ENCODE assay signal across 26 mouse cellular contexts in genomic region chr17:44136863-44137640, GRCm38 (mm10). TPM values are rescaled to one million over a fixed set of nuclear protein-coding genes. Genes with fewer than 3 reads are reported as not detected.
DNase-seq lines count a peak whose midpoint lies in the region; ATAC-seq and TF ChIP-seq lines count a peak whose summit lies in the region.
"Had no signal": no experiment of that assay in that cellular context is flagged by ENCODE, and none has a peak within 500 bp of the region (broad histone marks: within the 10 kb centered on the region; RNA-seq: fewer than 3 reads in every experiment).

No protein-coding gene starts in this region.

- H3K4me2 ChIP-seq in heart, embryonic 12.5 days = peak overlapping the region; percentile 43
- H3K4me2 ChIP-seq in kidney, embryonic 15.5 days = no peak overlapping the region
- peak overlapping the region; percentile 64 for H3K4me2 ChIP-seq in intestine, postnatal 0 days (replicated peaks; ENCODE audit: low read depth)
- H3K4me2 ChIP-seq: forebrain, embryonic 12.5 days; hindbrain, embryonic 14.5 days; neural tube, embryonic 15.5 days; stomach, embryonic 15.5 days had no signal

- no peaks in the 10 kb centered on the region for H3K36me3 ChIP-seq in heart, embryonic 12.5 days
- no peaks in the 10 kb centered on the region for H3K36me3 ChIP-seq in kidney, embryonic 15.5 days
- no peaks in the 10 kb centered on the region for H3K36me3 ChIP-seq in intestine, postnatal 0 days (ENCODE audit: control insufficient read depth, insufficient read depth)
- H3K36me3 ChIP-seq: forebrain, embryonic 12.5 days; heart, embryonic 15.5 days; lung, embryonic 15.5 days; neural tube, embryonic 15.5 days; stomach, embryonic 15.5 days had no signal

- 61% methylated on average over 10 of the region's 10 CpGs for WGBS in heart, embryonic 12.5 days
- 73% methylated on average over 10 of the region's 10 CpGs for WGBS in kidney, embryonic 15.5 days
- WGBS in intestine, postnatal 0 days = 44% methylated on average over 10 of the region's 10 CpGs

- no peak overlapping the region for H3K4me3 ChIP-seq in heart, embryonic 12.5 days
- H3K4me3 ChIP-seq in kidney, embryonic 15.5 days (replicated peaks) = no peak overlapping the region
- peak overlapping the region; percentile 49 for H3K4me3 ChIP-seq in intestine, postnatal 0 days (ENCODE audit: low read depth, low read length)
- H3K4me3 ChIP-seq: forebrain, embryonic 12.5 days; layer of hippocampus, adult 2 months; lung, embryonic 15.5 days; neural tube, embryonic 15.5 days; stomach, embryonic 15.5 days had no signal

- no peak overlapping the region for H3K27ac ChIP-seq in heart, embryonic 12.5 days (ENCODE audit: poor library complexity, severe bottlenecking)
- H3K27ac ChIP-seq in kidney, embryonic 15.5 days = no peak overlapping the region
- H3K27ac ChIP-seq in intestine, postnatal 0 days (ENCODE audit: low read depth, low read length) = peak overlapping the region; percentile 63; the same call in 1 of the 2 replicates
- H3K27ac ChIP-seq: forebrain, embryonic 12.5 days; heart, embryonic 15.5 days; hindbrain, embryonic 14.5 days; layer of hippocampus, adult 2 months; lung, embryonic 15.5 days; neural tube, embryonic 15.5 days; stomach, embryonic 15.5 days had no signal

- H3K9me3 ChIP-seq in heart, embryonic 12.5 days (replicated peaks) = no peaks in the 10 kb centered on the region
- H3K9me3 ChIP-seq in kidney, embryonic 15.5 days (replicated peaks) = no peaks in the 10 kb centered on the region
- no peaks in the 10 kb centered on the region for H3K9me3 ChIP-seq in intestine, postnatal 0 days (ENCODE audit: control insufficient read depth)
- H3K9me3 ChIP-seq: forebrain, embryonic 12.5 days; heart, embryonic 15.5 days; lung, embryonic 15.5 days; neural tube, embryonic 15.5 days; stomach, embryonic 15.5 days had no signal

- peaks cover 25% of the 10 kb centered on the region for H3K4me1 ChIP-seq in heart, embryonic 12.5 days (replicated peaks)
- H3K4me1 ChIP-seq in kidney, embryonic 15.5 days = peaks cover 16% of the 10 kb centered on the region; the same call in 1 of the 2 replicates
- H3K4me1 ChIP-seq in intestine, postnatal 0 days (replicated peaks; ENCODE audit: control insufficient read depth, insufficient read depth, low read length) = no peaks in the 10 kb centered on the region
- H3K4me1 ChIP-seq: forebrain, embryonic 12.5 days; neural tube, embryonic 15.5 days; stomach, embryonic 15.5 days had no signal

- H3K27me3 ChIP-seq in heart, embryonic 12.5 days (replicated peaks) = peaks cover 25% of the 10 kb centered on the region
- no peaks in the 10 kb centered on the region for H3K27me3 ChIP-seq in kidney, embryonic 15.5 days
- H3K27me3 ChIP-seq in intestine, postnatal 0 days (replicated peaks; ENCODE audit: control insufficient read depth, insufficient read depth, low read length) = no peaks in the 10 kb centered on the region
- H3K27me3 ChIP-seq: forebrain, embryonic 12.5 days; lung, embryonic 15.5 days; neural tube, embryonic 15.5 days; stomach, embryonic 15.5 days had no signal

- no peak overlapping the region for H3K9ac ChIP-seq in heart, embryonic 12.5 days
- H3K9ac ChIP-seq in kidney, embryonic 15.5 days = no peak overlapping the region
- no peak overlapping the region for H3K9ac ChIP-seq in intestine, postnatal 0 days (ENCODE audit: low read depth, low read length)
- H3K9ac ChIP-seq: forebrain, embryonic 12.5 days; heart, embryonic 15.5 days; hindbrain, embryonic 14.5 days; lung, embryonic 15.5 days; neural tube, embryonic 15.5 days; stomach, embryonic 15.5 days had no signal

- peak; percentile 54 for ATAC-seq in heart, embryonic 12.5 days (ENCODE audit: insufficient number of reproducible peaks, low FRiP score)
- no peak for ATAC-seq in kidney, embryonic 15.5 days (replicated peaks; ENCODE audit: low FRiP score)
- ATAC-seq in granulocyte monocyte progenitor cell, adult 5-6 weeks (replicated peaks; ENCODE audit: poor library complexity, severe bottlenecking) = peak; percentile 86
- 0 out of 2 replicates have a peak, but pooled peaks have one; percentile 11 for ATAC-seq in intestine, postnatal 0 days
- ATAC-seq: CD4-positive, CD25-positive, alpha-beta regulatory T cell, adult 4 months; inflammation-experienced regulatory T-cells, adult 6 months; midbrain, embryonic 16.5 days had no signal

- no peak for TF ChIP-seq CTCF in intestine, postnatal 0 days (IDR thresholded peaks at IDR 0.05; ENCODE audit: low read depth)

- no peak for DNase-seq in heart, postnatal 4 days
- peak; percentile 53 for DNase-seq in kidney, adult 9 months
- DNase-seq in thymus, postnatal 4 days = no peak
- no peak for DNase-seq in urinary bladder, postnatal 36 days (ENCODE audit: low spot score in 2 of 2)
- DNase-seq: adrenal gland, postnatal 14 days; cerebellum, adult 8-10 months; gastrocnemius, postnatal 36 days; kidney, postnatal 25 days; lung, postnatal 36 days; right cerebral cortex, adult 18-20 months; right cerebral cortex, postnatal 4 days; thymus, postnatal 36 days had no signal

RNA-seq across cellular contexts. Expression of gene Enpp4, which starts 31.4 kb away (rescaled TPM):
- polyA plus RNA-seq in heart, embryonic 12.5 days (2016; fragmentation: Nextera tagmentation; extraction: Ambion mirVana) = 7.2 and 8.1 TPM in 2 replicates
- 10 to 100 TPM; 13.5 to 13.8 TPM for total RNA-seq in heart, postnatal 4 days (2021)
- polyA plus RNA-seq in kidney, embryonic 15.5 days (2015; fragmentation: Nextera tagmentation; extraction: Ambion mirVana) = 4.5 and 4.9 TPM in 2 replicates
- 5.1 and 9.6 TPM in 2 replicates for total RNA-seq in granulocyte monocyte progenitor cell, adult 5-6 weeks (2014; fragmentation: Nextera tagmentation)
- total RNA-seq in granulocyte monocyte progenitor cell, adult 5-6 weeks (2017) = 9.6 and 12.2 TPM in 2 replicates
- polyA plus RNA-seq in intestine, postnatal 0 days (2015; fragmentation: Nextera tagmentation; extraction: Ambion mirVana) = 3.1 and 3.6 TPM in 2 replicates

RNA-seq across cellular contexts. Expression of gene Clic5, which starts 51.3 kb away (rescaled TPM):
- polyA plus RNA-seq in heart, embryonic 12.5 days (2016; fragmentation: Nextera tagmentation; extraction: Ambion mirVana) = 10.2 and 10.6 TPM in 2 replicates
- total RNA-seq in heart, postnatal 4 days (2021) = 10 to 100 TPM; 75.6 to 78.3 TPM
- 7.5 and 7.6 TPM in 2 replicates for polyA plus RNA-seq in kidney, embryonic 15.5 days (2015; fragmentation: Nextera tagmentation; extraction: Ambion mirVana)
- total RNA-seq in granulocyte monocyte progenitor cell, adult 5-6 weeks (2014; fragmentation: Nextera tagmentation) = 0.26 TPM in 1 of 2 replicates, not detected in the other
- 0.26 and 0.57 TPM in 2 replicates for total RNA-seq in granulocyte monocyte progenitor cell, adult 5-6 weeks (2017)
- polyA plus RNA-seq in intestine, postnatal 0 days (2015; fragmentation: Nextera tagmentation; extraction: Ambion mirVana) = 20.8 and 26.8 TPM in 2 replicates

RNA-seq across cellular contexts. Expression of gene Enpp5, which starts 58.4 kb away (rescaled TPM):
- 13.8 and 14.6 TPM in 2 replicates for polyA plus RNA-seq in heart, embryonic 12.5 days (2016; fragmentation: Nextera tagmentation; extraction: Ambion mirVana)
- total RNA-seq in heart, postnatal 4 days (2021) = 1 to 10 TPM; 8.3 to 9.1 TPM
- polyA plus RNA-seq in kidney, embryonic 15.5 days (2015; fragmentation: Nextera tagmentation; extraction: Ambion mirVana) = 19.8 and 20.9 TPM in 2 replicates
- total RNA-seq in granulocyte monocyte progenitor cell, adult 5-6 weeks (2014; fragmentation: Nextera tagmentation) = 5.4 and 5.6 TPM in 2 replicates
- 5.2 and 6.2 TPM in 2 replicates for total RNA-seq in granulocyte monocyte progenitor cell, adult 5-6 weeks (2017)
- polyA plus RNA-seq in intestine, postnatal 0 days (2015; fragmentation: Nextera tagmentation; extraction: Ambion mirVana) = 33.8 and 43.1 TPM in 2 replicates
